Mouse (Mus musculus): ENCODE measurements at regions not wholly inside any gene's neighbourhood (a gene's known extent, or its start where the extent isn't known, plus 50 kb on each side); places are given as distances from the start of the nearest gene placed in this dataset.
A peak's percentile ranks its signal among the peaks of the same experiment; 100 is the strongest.
"Not testable (repeated sequence)": the region's sequence is repeated elsewhere in the genome, so short reads cannot be mapped to it uniquely, and the experiment has no call there.

GRCm38 (mm10) chr14:101067082-101067481 lies 133.0 kb downstream of the Prr30 start:
- no peak for DNase-seq (ENCODE audit: low spot score in 2 of 2)

- DNase-seq (ENCODE audit: low spot score in 2 of 2) = no peak
These were observed 143.3 kb downstream of the Prr30 start for GRCm38 (mm10) chr14:101056874-101057273.

GRCm38 (mm10) chr14:101055915-101056314 lies 144.2 kb downstream of the Prr30 start:
- DNase-seq (ENCODE audit: low spot score in 2 of 2) = peak in 1 of 2 experiments; percentile 4

GRCm38 (mm10) chr14:101054786-101055185 lies 145.3 kb downstream of the Prr30 start:
- no peak for DNase-seq (ENCODE audit: low spot score in 2 of 2)

- no peak for DNase-seq (ENCODE audit: low spot score in 2 of 2)
These were observed 147.4 kb downstream of the Prr30 start for GRCm38 (mm10) chr14:101052760-101053159.

GRCm38 (mm10) chr14:101050212-101050611 lies 149.9 kb downstream of the Prr30 start:
- no peak for DNase-seq (ENCODE audit: low spot score in 2 of 2)

GRCm38 (mm10) chr14:101049664-101050203 lies 150.4 kb downstream of the Prr30 start:
- DNase-seq (ENCODE audit: low spot score in 2 of 2) = no peak

GRCm38 (mm10) chr14:101043494-101043893 lies 156.6 kb downstream of the Prr30 start:
- no peak for DNase-seq (ENCODE audit: low spot score in 2 of 2)

- no peak for DNase-seq (ENCODE audit: low spot score in 2 of 2)
These were observed 199.1 kb downstream of the Prr30 start for GRCm38 (mm10) chr14:101001070-101001469.

- DNase-seq (ENCODE audit: low spot score in 2 of 2) = no peak
These were observed 219.4 kb downstream of the Prr30 start for GRCm38 (mm10) chr14:100980754-100981153.

GRCm38 (mm10) chr14:100978515-100978914 lies 221.6 kb downstream of the Prr30 start:
- DNase-seq (ENCODE audit: low spot score in 2 of 2) = no peak

GRCm38 (mm10) chr14:100970970-100971369 lies 229.2 kb downstream of the Prr30 start:
- DNase-seq (ENCODE audit: low spot score in 2 of 2) = peak in 1 of 2 experiments; percentile 27

GRCm38 (mm10) chr14:100960198-100960597 lies 239.9 kb downstream of the Prr30 start:
- no peak for DNase-seq (ENCODE audit: low spot score in 2 of 2)

- no peak for DNase-seq (ENCODE audit: low spot score in 2 of 2)
These were observed 244.2 kb downstream of the Prr30 start for GRCm38 (mm10) chr14:100955806-100956436.

- DNase-seq (ENCODE audit: low spot score in 2 of 2) = no peak
These were observed 249.4 kb downstream of the Prr30 start for GRCm38 (mm10) chr14:100950681-100951119.

- not testable (repeated sequence) for DNase-seq (ENCODE audit: low spot score in 2 of 2)
These were observed 252.5 kb downstream of the Prr30 start for GRCm38 (mm10) chr14:100947625-100948024.

- no peak for DNase-seq (ENCODE audit: low spot score in 2 of 2)
These were observed 262.7 kb downstream of the Prr30 start for GRCm38 (mm10) chr14:100937358-100937887.

GRCm38 (mm10) chr14:100934554-100934953 lies 265.6 kb downstream of the Prr30 start:
- no peak for DNase-seq (ENCODE audit: low spot score in 2 of 2)

GRCm38 (mm10) chr14:100924880-100925279 lies 275.2 kb downstream of the Prr30 start:
- no peak for DNase-seq (ENCODE audit: low spot score in 2 of 2)

- DNase-seq (ENCODE audit: low spot score in 2 of 2) = no peak
These were observed 299.9 kb downstream of the Prr30 start for GRCm38 (mm10) chr14:100900221-100900620.

- DNase-seq (ENCODE audit: low spot score in 2 of 2) = no peak
These were observed 301.1 kb downstream of the Prr30 start for GRCm38 (mm10) chr14:100899074-100899473.
